Mouse (Mus musculus) embryonic facial prominence, embryonic 13.5 days (tissue): ENCODE data around the gene Ctf2. TPM values are rescaled to one million over a fixed set of nuclear protein-coding genes. Genes with fewer than 3 reads are reported as not detected.

Experiments
- ATAC-seq: fragments of 200-750 bp; cut with Nextera tagmentation; 2 replicates; pipeline ENCODE4 v1.8.0; 2017; ENCODE audit warnings: low read depth; ENCODE audit not compliant: insufficient number of reproducible peaks, insufficient read depth, low FRiP score, low TSS enrichment
- H3K27ac ChIP-seq: fragments of 300-500 bp; sonication (generic); 2 replicates; pipeline ENCODE4 v1.5.1; 2015; ENCODE audit warnings: moderate library complexity, mild to moderate bottlenecking, inconsistent platforms
- H3K27me3 ChIP-seq: fragments of 300-500 bp; sonication (generic); 2 replicates; pipeline ENCODE4 v1.6.1; 2015; ENCODE audit warnings: mild to moderate bottlenecking, inconsistent platforms
- H3K36me3 ChIP-seq: fragments of 300-500 bp; sonication (generic); 2 replicates; pipeline ENCODE4 v1.6.1; 2015; ENCODE audit warnings: mild to moderate bottlenecking, inconsistent platforms
- H3K4me1 ChIP-seq: fragments of 300-500 bp; sonication (generic); 2 replicates; pipeline ENCODE4 v1.6.1; 2015; ENCODE audit warnings: inconsistent platforms
- H3K4me2 ChIP-seq: fragments of 300-500 bp; sonication (generic); 2 replicates; pipeline ENCODE4 v1.6.1; 2015; ENCODE audit warnings: moderate library complexity, mild to moderate bottlenecking, inconsistent platforms
- H3K4me3 ChIP-seq: fragments of 300-500 bp; sonication (generic); 2 replicates; pipeline ENCODE4 v1.5.1; 2015; ENCODE audit warnings: mild to moderate bottlenecking, inconsistent platforms
- H3K9ac ChIP-seq: fragments of 300-500 bp; sonication (generic); 2 replicates; pipeline ENCODE4 v1.6.1; 2015; ENCODE audit warnings: mild to moderate bottlenecking, inconsistent platforms
- H3K9me3 ChIP-seq: fragments of 300-500 bp; sonication (generic); 2 replicates; pipeline ENCODE4 v1.6.1; 2016; ENCODE audit warnings: inconsistent platforms
- WGBS: fragments of 180-500 bp; shearing (Covaris S2); methylation state at CpG from one replicate; pipeline ENCODE4 v1.1.7; 2015; ENCODE audit warnings: mixed read lengths; 5-methylcytosine and 5-hydroxymethylcytosine counted together
- microRNA counts: library from miRNA; unstranded; fragments of <30 nt; microRNA quantifications from one replicate; lab custom pipeline; 2016
- microRNA-seq: library from miRNA; unstranded; fragments of <30 nt; microRNA quantifications from one replicate; pipeline ENCODE4, GENCODE M21; 2016
- polyA plus RNA-seq: library from polyadenylated mRNA; unstranded; fragments of >200 nt; fragmentation: Nextera tagmentation; extraction: Ambion mirVana; gene quantifications from 2 replicates; pipeline ENCODE4 v1.2.1, GENCODE M21; 2015

The Ctf2 gene
- polyA plus RNA-seq, 1 experiment from 2014 or later, result 0.60 TPM

GRCm38 (mm10) chr7:127677609-127678008 is 54.4 kb downstream of the Ctf2 start:
- Histone ChIP-seq H3K27ac (no peak overlapping the region), H3K27me3 (no peaks in the 10 kb centered on the region), H3K36me3 (peaks cover 20% of the 10 kb centered on the region), H3K4me2 (no peak overlapping the region), H3K4me3 (no peak overlapping the region), H3K9me3 (no peaks in the 10 kb centered on the region), H3K9ac (no peak overlapping the region), H3K4me1 (0 out of 2 replicates have a peak, but pooled peaks cover 3% of the 10 kb centered on the region)
- 78% methylated on average over 4 of the region's 4 CpGs for WGBS
- no peak for ATAC-seq

DNA sequence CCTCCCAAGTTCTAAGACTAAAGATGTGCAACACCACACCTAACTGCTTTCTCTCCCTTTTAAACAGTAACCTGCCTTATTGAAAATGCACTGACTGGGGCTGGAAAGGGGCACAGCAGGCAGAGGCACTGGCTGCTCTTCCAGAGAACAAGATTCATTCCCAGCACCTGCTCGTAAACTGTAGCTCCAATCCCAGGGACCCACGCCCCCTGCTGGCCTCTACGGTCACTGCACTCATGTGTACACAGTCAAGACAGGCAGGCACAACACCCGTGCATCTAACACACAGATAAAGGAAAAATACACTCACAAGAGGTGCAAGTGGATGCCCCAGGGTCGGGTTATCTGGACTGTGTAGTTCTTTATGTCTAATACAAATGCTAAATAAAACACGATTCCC is 54.9 kb downstream of the Ctf2 start:
- Histone ChIP-seq H3K9ac (no peak overlapping the region), H3K4me1 (0 out of 2 replicates have a peak, but pooled peaks cover 3% of the 10 kb centered on the region), H3K4me3 (no peak overlapping the region), H3K27ac (no peak overlapping the region), H3K4me2 (no peak overlapping the region), H3K9me3 (no peaks in the 10 kb centered on the region), H3K27me3 (no peaks in the 10 kb centered on the region), H3K36me3 (peaks cover 20% of the 10 kb centered on the region)
- 70% methylated on average over 6 of the region's 6 CpGs for WGBS
- ATAC-seq, result no peak

- Histone ChIP-seq H3K27me3 (no peaks in the 10 kb centered on the region), H3K4me3 (no peak overlapping the region), H3K9ac (peak overlapping the region; percentile 44; the same call in 1 of the 2 replicates), H3K27ac (peak overlapping the region; percentile 30; the same call in 1 of the 2 replicates), H3K9me3 (no peaks in the 10 kb centered on the region), H3K4me1 (0 out of 2 replicates have a peak, but pooled peaks cover 3% of the 10 kb centered on the region), H3K4me2 (peak overlapping the region; percentile 23; the same call in 1 of the 2 replicates), H3K36me3 (peaks cover 16% of the 10 kb centered on the region)
- WGBS, result 79% methylated on average over 9 of the region's 9 CpGs
- peak; percentile 21; the same call in 1 of the 2 replicates for ATAC-seq
These were observed 56.6 kb downstream of the Ctf2 start for GRCm38 (mm10) chr7:127675391-127675811.

GRCm38 (mm10) chr7:127674977-127675376 is 57.0 kb downstream of the Ctf2 start:
- H3K4me3 ChIP-seq, result no peak overlapping the region
- peak; percentile 67; the same call in 1 of the 2 replicates for ATAC-seq
- peak overlapping the region; percentile 30; the same call in 1 of the 2 replicates for H3K27ac ChIP-seq

GRCm38 (mm10) chr7:127672776-127673175 is 59.2 kb downstream of the Ctf2 start:
- Histone ChIP-seq H3K9ac (no peak overlapping the region), H3K9me3 (no peaks in the 10 kb centered on the region), H3K27me3 (no peaks in the 10 kb centered on the region), H3K36me3 (peaks cover 24% of the 10 kb centered on the region), H3K4me1 (0 out of 2 replicates have a peak, but pooled peaks cover 3% of the 10 kb centered on the region), H3K27ac (no peak overlapping the region), H3K4me2 (no peak overlapping the region), H3K4me3 (no peak overlapping the region)
- WGBS, result 83% methylated on average over 4 of the region's 4 CpGs
- no peak for ATAC-seq

More at GRCm38 (mm10) chr7:127674977-127675376, 57.0 kb downstream of the Ctf2 start:
- H3K9ac ChIP-seq, result peak overlapping the region; percentile 44; the same call in 1 of the 2 replicates
- peaks cover 16% of the 10 kb centered on the region for H3K36me3 ChIP-seq
- H3K4me2 ChIP-seq, result peak overlapping the region; percentile 23; the same call in 1 of the 2 replicates
- H3K9me3 ChIP-seq, result no peaks in the 10 kb centered on the region
- 4% methylated on average over 5 of the region's 5 CpGs for WGBS
- no peaks in the 10 kb centered on the region for H3K27me3 ChIP-seq
- H3K4me1 ChIP-seq, result 0 out of 2 replicates have a peak, but pooled peaks cover 3% of the 10 kb centered on the region

- no peak overlapping the region for H3K9ac ChIP-seq
- no peaks in the 10 kb centered on the region for H3K27me3 ChIP-seq
- H3K4me2 ChIP-seq, result no peak overlapping the region
- H3K9me3 ChIP-seq, result no peaks in the 10 kb centered on the region
- no peak overlapping the region for H3K4me3 ChIP-seq
- no peak for ATAC-seq
- 0 out of 2 replicates have a peak, but pooled peaks cover 3% of the 10 kb centered on the region for H3K4me1 ChIP-seq
- H3K27ac ChIP-seq, result no peak overlapping the region
- 73% methylated on average over 11 of the region's 11 CpGs for WGBS
- peaks cover 21% of the 10 kb centered on the region for H3K36me3 ChIP-seq
These were observed 59.8 kb downstream of the Ctf2 start for GRCm38 (mm10) chr7:127671880-127672774.

MicroRNAs within 50 kb of the gene (microRNA counts, 519-probe panel; counts per million panel counts)
- 2,605 counts per million, percentile 63 among the panel's probes with 10 or more counts for microRNA mmu-miR-762 (lab: Ali Mortazavi, UCI)

Small RNA genes lying within 50 kb of the gene (microRNA-seq; reads per million reads assigned to microRNA genes)
- gene Mir762, result not detected

Other genes with a start within 250 kb of the Ctf2 start
- gene Srcap, start 220.2 kb downstream of the Ctf2 start, polyA plus RNA-seq, result 52.1 and 55.6 TPM in 2 replicates
- 18.6 and 19.0 TPM in 2 replicates for gene Gm42715, start 212.6 kb downstream of the Ctf2 start, polyA plus RNA-seq
- gene Tmem265, start 170.8 kb downstream of the Ctf2 start, polyA plus RNA-seq, result 7.0 and 8.1 TPM in 2 replicates
- gene Phkg2, start 158.8 kb downstream of the Ctf2 start, polyA plus RNA-seq, result 39.7 and 40.6 TPM in 2 replicates
- 8.8 and 12.1 TPM in 2 replicates for gene Ccdc189, start 143.6 kb downstream of the Ctf2 start, polyA plus RNA-seq
- 51.2 and 58.1 TPM in 2 replicates for gene Rnf40, start 143.4 kb downstream of the Ctf2 start, polyA plus RNA-seq
- gene Zfp629, start 116.4 kb downstream of the Ctf2 start, polyA plus RNA-seq, result 15.8 and 18.8 TPM in 2 replicates
- 78.0 and 96.8 TPM in 2 replicates for gene Bcl7c, start 23.2 kb downstream of the Ctf2 start, polyA plus RNA-seq
- gene Ctf1, start 19.4 kb downstream of the Ctf2 start, polyA plus RNA-seq, result 29.8 and 32.6 TPM in 2 replicates
- gene Fbxl19, start 12.4 kb upstream of the Ctf2 start, polyA plus RNA-seq, result 7.5 and 8.7 TPM in 2 replicates
- gene Orai3, start 37.6 kb upstream of the Ctf2 start, polyA plus RNA-seq, result 16.4 and 19.0 TPM in 2 replicates
- 27.0 and 33.2 TPM in 2 replicates for gene Setd1a, start 44.5 kb upstream of the Ctf2 start, polyA plus RNA-seq
- not detected in 2 replicates for gene Gm49388, start 53.4 kb upstream of the Ctf2 start, polyA plus RNA-seq
- gene Hsd3b7, start 68.4 kb upstream of the Ctf2 start, polyA plus RNA-seq, result 15.0 and 15.2 TPM in 2 replicates
- gene Stx4a, start 92.1 kb upstream of the Ctf2 start, polyA plus RNA-seq, result 61.0 and 73.1 TPM in 2 replicates
- 7.4 and 8.7 TPM in 2 replicates for gene Stx1b, start 92.4 kb upstream of the Ctf2 start, polyA plus RNA-seq
- gene Zfp646, start 144.1 kb upstream of the Ctf2 start, polyA plus RNA-seq, result 11.4 and 12.3 TPM in 2 replicates
- gene Zfp668, start 144.7 kb upstream of the Ctf2 start, polyA plus RNA-seq, result 24.9 and 28.2 TPM in 2 replicates
- gene Prss53, start 158.8 kb upstream of the Ctf2 start, polyA plus RNA-seq, result 1.4 and 1.5 TPM in 2 replicates
- not detected in 2 replicates for gene Gm21974, start 163.3 kb upstream of the Ctf2 start, polyA plus RNA-seq
- 136 and 137 TPM in 2 replicates for gene Vkorc1, start 163.5 kb upstream of the Ctf2 start, polyA plus RNA-seq
- 83.2 and 96.8 TPM in 2 replicates for gene Bckdk, start 171.9 kb upstream of the Ctf2 start, polyA plus RNA-seq
- gene Kat8, start 180.3 kb upstream of the Ctf2 start, polyA plus RNA-seq, result 45.6 and 52.3 TPM in 2 replicates
- gene Prss8, start 197.9 kb upstream of the Ctf2 start, polyA plus RNA-seq, result 8.7 and 14.0 TPM in 2 replicates
- 10.5 and 10.6 TPM in 2 replicates for gene Prss36, start 214.6 kb upstream of the Ctf2 start, polyA plus RNA-seq
- 540 and 577 TPM in 2 replicates for gene Fus, start 235.3 kb upstream of the Ctf2 start, polyA plus RNA-seq